In the genomic region with DNA sequence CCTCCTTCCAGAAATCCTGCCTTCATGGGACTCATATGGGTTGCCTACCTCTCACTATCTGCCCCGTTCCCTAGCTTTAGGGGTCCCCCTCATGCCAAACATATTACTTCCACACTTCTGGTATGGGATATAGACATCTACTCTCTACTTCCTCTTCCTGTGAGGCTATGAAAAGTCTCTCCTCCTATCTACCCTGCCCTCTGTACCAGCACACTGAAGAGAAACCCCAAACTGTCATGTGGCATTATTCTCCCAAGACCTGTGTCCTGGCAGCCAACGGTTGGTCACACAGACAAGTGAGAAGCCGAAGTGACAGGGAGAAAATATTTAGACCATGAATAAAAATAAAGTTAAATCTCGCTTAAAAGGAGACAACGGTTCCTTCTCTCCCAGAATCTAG, we compare ENCODE assay signal across 24 mouse cellular contexts.
A peak's percentile ranks its signal among the peaks of the same experiment; 100 is the strongest.
DNase-seq lines count a peak whose midpoint lies in the region; ATAC-seq and TF ChIP-seq lines count a peak whose summit lies in the region.
"Had no signal": no experiment of that assay in that cellular context is flagged by ENCODE, and none has a peak within 500 bp of the region (broad histone marks: within the 10 kb centered on the region; RNA-seq: fewer than 3 reads in every experiment).

No protein-coding gene starts in this region.

- no peaks in the 10 kb centered on the region for H3K36me3 ChIP-seq in MEL (ENCODE audit: control insufficient read depth in 1 of 2, insufficient read depth in 2 of 2, low read length in 2 of 2)
- H3K36me3 ChIP-seq: embryonic facial prominence, embryonic 13.5 days; embryonic facial prominence, embryonic 15.5 days; forebrain, embryonic 15.5 days; G1E had no signal

- H3K9me3 ChIP-seq in MEL (replicated peaks; ENCODE audit: insufficient read depth, low read length) = no peaks in the 10 kb centered on the region
- H3K9me3 ChIP-seq: embryonic facial prominence, embryonic 13.5 days; embryonic facial prominence, embryonic 15.5 days; forebrain, embryonic 13.5 days; forebrain, embryonic 15.5 days; G1E had no signal

- TF ChIP-seq EP300 in MEL (IDR thresholded peaks at IDR 0.05; ENCODE audit: low read depth in 1 of 2, low read length in 2 of 2) = 0 out of 4 replicates have a peak, but pooled peaks of 1 of the 2 experiments have one; percentile 24

- no peak for TF ChIP-seq POLR2A in MEL (IDR thresholded peaks at IDR 0.05; ENCODE audit: control insufficient read depth in 1 of 2, insufficient read depth in 1 of 2, low read depth in 1 of 2, low read length in 2 of 2, poor library complexity in 1 of 2)

- peak; percentile 44; the same call in 1 of the 2 replicates for ATAC-seq in granulocyte monocyte progenitor cell, adult 5-6 weeks (replicated peaks; ENCODE audit: poor library complexity, severe bottlenecking)
- ATAC-seq: activated CD4-positive, CD25-positive, alpha-beta regulatory T cell, adult 4 months; CD4-positive, CD25-positive, alpha-beta regulatory T cell, adult 4 months; Patski had no signal

- H3K4me1 ChIP-seq in MEL (ENCODE audit: control insufficient read depth in 1 of 2, insufficient read depth in 2 of 2, low read length in 2 of 2) = no peaks in the 10 kb centered on the region

- DNase-seq in 416B (ENCODE audit: low read depth) (peak; percentile 61), MEL (ENCODE audit: low read depth, low spot score) (peak; percentile 48)
- DNase-seq in c-Kit-positive CD71-negative TER-119-negative erythroid progenitor cells, embryonic 14.5 days (ENCODE audit: low read depth) = peak; percentile 19
- no peak for DNase-seq in adrenal gland, postnatal 10 days
- no peak for DNase-seq in left cerebral cortex, postnatal 4 days
- DNase-seq in kidney, adult 9 months = no peak
- DNase-seq: adrenal gland, adult 8-10 months; cerebellum, adult 11-12 months; cerebellum, adult 2 months; cerebellum, adult 9-10 months; cerebellum, postnatal 10 days; cerebellum, postnatal 25 days; embryo, embryonic 11 days; forebrain, postnatal 0 days had no signal

- no peak overlapping the region for H3K4me3 ChIP-seq in MEL (ENCODE audit: control insufficient read depth in 1 of 2, insufficient read depth in 1 of 2, low read depth in 2 of 2, low read length in 2 of 2)
- H3K4me3 ChIP-seq: embryonic facial prominence, embryonic 13.5 days; embryonic facial prominence, embryonic 15.5 days; forebrain, embryonic 13.5 days; forebrain, embryonic 15.5 days had no signal

- intact Hi-C loops in left cerebral cortex, postnatal 4 days (cut with DNase I) = no loop called here

- no peaks in the 10 kb centered on the region for H3K79me2 ChIP-seq in MEL (ENCODE audit: control insufficient read depth, insufficient read depth, low read length, poor library complexity)

- TF ChIP-seq RAD21 in MEL (IDR thresholded peaks at IDR 0.05; ENCODE audit: low read depth, low read length) = no peak

- peaks cover 0 to 1% of the 10 kb centered on the region in 2 experiments; a peak in 3 of 4 replicates for H3K27me3 ChIP-seq in MEL (ENCODE audit: control insufficient read depth in 1 of 2, insufficient read depth in 2 of 2, low read length in 2 of 2)
- H3K27me3 ChIP-seq: CH12.LX; embryonic facial prominence, embryonic 13.5 days; embryonic facial prominence, embryonic 15.5 days; forebrain, embryonic 13.5 days; forebrain, embryonic 15.5 days; Patski had no signal

- no peak overlapping the region for H3K9ac ChIP-seq in MEL (ENCODE audit: control insufficient read depth, low read depth, low read length, poor library complexity, severe bottlenecking)
- H3K9ac ChIP-seq: embryonic facial prominence, embryonic 13.5 days; embryonic facial prominence, embryonic 15.5 days; forebrain, embryonic 13.5 days; forebrain, embryonic 15.5 days; forebrain, postnatal 0 days had no signal

- no peak overlapping the region for H3K27ac ChIP-seq in MEL (ENCODE audit: control insufficient read depth, low read depth, low read length)
- H3K27ac ChIP-seq: embryonic facial prominence, embryonic 13.5 days; embryonic facial prominence, embryonic 15.5 days; forebrain, embryonic 13.5 days had no signal

- TF ChIP-seq CTCF in MEL (IDR thresholded peaks at IDR 0.05 in 2 of 3, conservative IDR thresholded peaks at IDR 0.05 in 1 of 3; ENCODE audit: control insufficient read depth in 1 of 3, insufficient read depth in 1 of 3, low read depth in 2 of 3, low read length in 3 of 3, poor library complexity in 1 of 3, severe bottlenecking in 1 of 3) = no peak

TF ChIP-seq in MEL, 35 proteins besides CTCF, POLR2A, EP300 and RAD21:
- TF ChIP-seq SMC3 (IDR thresholded peaks at IDR 0.05; ENCODE audit: low read depth, low read length) (no peak), MAZ (IDR thresholded peaks at IDR 0.05; ENCODE audit: low read depth, low read length) (no peak), TCF12 (IDR thresholded peaks at IDR 0.05; ENCODE audit: low read depth, low read length) (no peak), TAL1 (IDR thresholded peaks at IDR 0.05; ENCODE audit: low read length) (no peak), NELFE (IDR thresholded peaks at IDR 0.05; ENCODE audit: low read depth, low read length) (no peak), ZMIZ1 (IDR thresholded peaks at IDR 0.05; ENCODE audit: low read depth, low read length) (no peak), POLR2AphosphoS5 (IDR thresholded peaks at IDR 0.05; ENCODE audit: borderline replicate concordance, low read depth, low read length) (no peak), MYC (IDR thresholded peaks at IDR 0.05; ENCODE audit: low read depth, low read length) (no peak), SIN3A (IDR thresholded peaks at IDR 0.05; ENCODE audit: low read length) (no peak), MAFK (IDR thresholded peaks at IDR 0.05; ENCODE audit: borderline replicate concordance, low read depth, low read length) (no peak), MEF2A (IDR thresholded peaks at IDR 0.05; ENCODE audit: extremely low read depth, insufficient replicate concordance, low read depth, low read length, poor library complexity, severe bottlenecking) (no peak), GATA1 (IDR thresholded peaks at IDR 0.05; ENCODE audit: low read depth, low read length) (no peak), MYB (IDR thresholded peaks at IDR 0.05; ENCODE audit: low read depth, low read length) (no peak), USF1 (IDR thresholded peaks at IDR 0.05; ENCODE audit: low read depth, low read length) (no peak), HCFC1 (IDR thresholded peaks at IDR 0.05; ENCODE audit: low read depth, low read length) (no peak)

Comparison
In these comparisons a context has a peak if more than half of its experiments do, and no peak if none do; other contexts are left out.
1. DNase-seq: peak in 416B (single experiment), MEL (single experiment) and c-Kit-positive CD71-negative TER-119-negative erythroid progenitor cells, embryonic 14.5 days (single experiment); none in adrenal gland, postnatal 10 days (single experiment), left cerebral cortex, postnatal 4 days (single experiment) and kidney, adult 9 months (single experiment).